Mouse (Mus musculus) lung, adult 2 months (tissue): ENCODE measurements at regions not wholly inside any gene's neighbourhood (a gene's known extent, or its start where the extent isn't known, plus 50 kb on each side); places are given as distances from the start of the nearest gene placed in this dataset.

Experiments used
- DNase-seq: peaks from one replicate; pipeline ENCODE4 v3.0.0; 2022
- H3K4me1 ChIP-seq: fragments of 200-500 bp; 2 replicates; pipeline ENCODE4 v1.6.1; 2011; ENCODE audit warnings: low read length; ENCODE audit not compliant: control insufficient read depth, insufficient read depth
- H3K4me3 ChIP-seq: fragments of 200-500 bp; replicated peaks from 2 replicates; pipeline ENCODE3; 2011; ENCODE audit warnings: low read depth, mild to moderate bottlenecking, control low read depth, low read length; ENCODE audit errors: extremely low read depth
- CTCF ChIP-seq: fragments of 200-500 bp; IDR thresholded peaks from 2 replicates; pipeline ENCODE4 v1.5.1; 2011; ENCODE audit warnings: mild to moderate bottlenecking, low read length, control low read depth; ENCODE audit not compliant: insufficient read depth
- POLR2A ChIP-seq: fragments of 200-500 bp; IDR thresholded peaks from 2 replicates; pipeline ENCODE4 v1.6.1; 2011; ENCODE audit warnings: low read depth, mild to moderate bottlenecking, control low read depth, low read length, borderline replicate concordance; ENCODE audit errors: extremely low read depth
- WGBS: fragments of 180-500 bp; shearing (Covaris S2); methylation state at CpG from one replicate; pipeline ENCODE4 v1.1.7; 2018; 5-methylcytosine and 5-hydroxymethylcytosine counted together

DNA sequence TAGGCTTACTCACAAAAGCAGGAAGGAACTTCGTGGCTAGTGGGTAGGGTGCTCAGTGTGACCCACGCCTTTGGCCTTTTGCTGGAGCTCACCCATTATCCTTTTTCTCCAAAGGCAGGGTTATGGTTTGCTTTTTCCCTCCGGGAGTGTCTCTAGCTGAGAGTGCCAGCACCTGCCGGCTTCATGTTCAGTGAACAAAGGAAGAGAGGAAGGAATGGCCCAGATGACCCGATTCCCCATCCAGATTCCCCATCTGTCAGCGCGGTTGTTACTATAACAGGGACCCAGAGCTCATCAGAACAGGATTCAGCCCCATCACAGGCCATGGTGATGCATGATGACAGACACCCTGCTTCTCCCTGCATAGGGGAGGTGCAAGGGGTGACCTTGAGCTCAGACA, 435.7 kb upstream of the Fam19a5 start:
- 66% methylated on average over 7 of the region's 7 CpGs for WGBS

DNA sequence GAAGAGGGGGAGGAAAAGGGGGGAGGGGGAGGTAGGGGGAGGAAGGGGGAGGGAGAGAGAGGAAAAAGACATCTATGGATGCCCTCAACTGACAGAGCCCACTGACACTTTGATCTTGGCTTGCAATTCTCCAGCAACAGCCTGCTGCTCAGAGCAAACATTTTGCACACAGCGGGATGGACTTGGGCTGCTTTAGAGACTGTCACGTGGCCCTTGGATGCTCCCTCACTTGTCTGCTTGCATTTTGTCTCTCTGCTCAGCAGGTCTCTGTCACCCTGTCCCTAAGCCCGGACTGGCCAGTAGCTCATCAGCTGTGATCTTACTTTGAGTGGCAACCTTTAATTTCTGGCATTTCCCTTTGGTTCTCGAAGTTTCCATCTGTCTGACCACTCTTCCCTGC, 421.4 kb upstream of the Fam19a5 start:
- Histone ChIP-seq H3K4me3 (no peak overlapping the region), H3K4me1 (no peaks in the 10 kb centered on the region)
- no peak for DNase-seq
- WGBS = 22% methylated on average over 4 of the region's 4 CpGs
- TF ChIP-seq CTCF (no peak), POLR2A (no peak)

More for the DNA sequence above, 435.7 kb upstream of the Fam19a5 start:
- DNase-seq = no peak
- Histone ChIP-seq H3K4me3 (no peak overlapping the region), H3K4me1 (no peaks in the 10 kb centered on the region)
- TF ChIP-seq POLR2A (no peak), CTCF (no peak)

DNA sequence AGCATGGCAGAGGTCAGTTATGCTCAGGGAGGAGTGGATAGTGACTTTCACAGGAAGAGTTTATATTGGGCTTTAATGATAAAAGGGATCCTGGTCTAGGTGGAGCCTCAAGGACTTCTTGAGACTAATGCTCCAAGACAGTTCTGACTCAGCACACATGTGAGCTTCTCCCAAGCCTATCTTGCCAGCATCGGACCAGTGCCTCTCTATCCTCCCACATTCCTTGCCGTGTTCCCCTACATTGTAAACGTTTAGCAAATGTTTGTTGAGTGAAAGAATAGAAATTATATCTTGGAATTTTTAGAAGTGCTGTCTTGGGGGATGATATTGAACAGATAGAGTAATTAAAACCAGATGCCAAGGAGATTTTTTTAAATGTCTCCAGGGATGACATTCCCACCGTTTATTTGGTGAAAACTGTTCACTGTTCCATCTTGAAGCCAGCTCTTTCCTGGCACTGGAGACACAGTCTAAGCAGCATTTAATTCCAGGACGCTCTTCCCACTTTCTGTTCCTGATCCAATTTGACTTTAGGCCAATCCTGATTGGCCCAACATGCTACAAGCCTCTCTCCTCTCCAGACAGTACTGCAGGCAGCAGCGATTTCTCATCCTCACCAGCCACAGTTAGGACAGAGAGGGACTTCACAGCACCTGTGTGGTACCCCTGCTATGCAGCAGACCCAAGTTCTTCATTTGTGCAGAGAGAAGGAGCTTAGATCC, 418.5 kb upstream of the Fam19a5 start:
- 54% methylated on average over 6 of the region's 6 CpGs for WGBS
- Histone ChIP-seq H3K4me1 (no peaks in the 10 kb centered on the region), H3K4me3 (no peak overlapping the region)
- TF ChIP-seq POLR2A = no peak
- no peak for TF ChIP-seq CTCF
- DNase-seq = no peak

DNA sequence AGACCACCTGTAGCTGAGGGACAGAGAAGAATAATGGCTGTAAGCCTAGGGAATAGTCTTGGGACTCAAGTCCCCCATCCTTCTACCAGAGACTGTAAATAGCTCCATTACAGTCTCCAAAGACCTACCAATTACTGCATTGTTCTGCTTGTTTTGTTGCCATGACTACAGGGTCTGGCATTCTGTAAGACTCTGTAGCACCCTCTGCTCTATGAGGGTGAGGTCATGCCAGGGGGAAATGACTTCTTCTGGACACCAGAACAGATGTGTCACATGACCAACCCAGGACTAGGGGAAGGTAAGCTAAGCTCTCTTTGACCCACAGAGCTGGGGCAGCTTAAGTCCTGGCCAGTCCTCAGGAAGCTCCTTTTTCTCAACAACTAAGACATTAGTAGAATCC, 405.2 kb upstream of the Fam19a5 start:
- no peak for DNase-seq
- TF ChIP-seq POLR2A = no peak
- TF ChIP-seq CTCF = no peak
- Histone ChIP-seq H3K4me3 (no peak overlapping the region), H3K4me1 (no peaks in the 10 kb centered on the region)

DNA sequence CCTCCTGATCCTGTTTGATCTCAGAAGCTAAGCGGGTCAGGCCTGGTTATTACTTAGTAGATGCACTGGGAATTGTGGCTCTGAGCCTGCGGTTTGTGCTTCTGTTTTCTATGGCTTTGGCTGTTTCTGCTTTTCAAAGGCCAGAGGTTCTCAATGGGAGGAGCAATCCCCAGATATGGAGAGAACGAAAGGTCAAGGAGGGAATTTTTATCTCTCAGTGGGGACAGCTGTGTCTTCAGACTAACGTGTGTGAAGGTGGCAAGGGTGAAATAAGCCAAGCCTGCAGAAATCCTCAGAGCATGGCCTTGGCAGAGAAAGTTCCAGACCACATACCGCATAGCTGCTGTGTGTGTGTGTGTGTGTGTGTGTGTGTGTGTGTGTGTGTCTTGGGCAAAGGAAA, 375.0 kb upstream of the Fam19a5 start:
- 56% methylated on average over 5 of the region's 5 CpGs for WGBS
- no peak overlapping the region for H3K4me3 ChIP-seq
- TF ChIP-seq CTCF (no peak), POLR2A (no peak)
- no peaks in the 10 kb centered on the region for H3K4me1 ChIP-seq
- no peak for DNase-seq

DNA sequence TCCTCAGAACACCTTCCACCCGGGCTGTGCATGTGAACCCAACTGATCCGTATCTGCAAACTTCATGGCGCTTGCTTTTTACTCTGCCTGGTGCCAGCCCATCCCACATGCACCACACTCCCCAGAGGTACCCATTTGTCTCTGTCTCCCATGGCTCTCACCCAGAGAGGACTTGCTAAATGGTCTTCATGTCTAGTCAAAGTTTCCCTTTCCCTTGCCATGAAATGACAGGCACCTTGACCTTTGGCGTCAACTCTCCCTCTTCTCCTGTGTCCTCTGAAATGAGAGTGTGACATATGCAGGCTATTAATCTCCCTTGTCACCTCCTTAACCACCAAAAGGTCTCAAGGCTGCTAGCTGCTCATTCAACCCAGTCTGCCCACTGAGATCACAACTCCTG, 373.2 kb upstream of the Fam19a5 start:
- no peak for DNase-seq
- no peaks in the 10 kb centered on the region for H3K4me1 ChIP-seq
- H3K4me3 ChIP-seq = no peak overlapping the region
- no peak for TF ChIP-seq POLR2A
- no peak for TF ChIP-seq CTCF
- WGBS = 50% methylated on average over 4 of the region's 4 CpGs

DNA sequence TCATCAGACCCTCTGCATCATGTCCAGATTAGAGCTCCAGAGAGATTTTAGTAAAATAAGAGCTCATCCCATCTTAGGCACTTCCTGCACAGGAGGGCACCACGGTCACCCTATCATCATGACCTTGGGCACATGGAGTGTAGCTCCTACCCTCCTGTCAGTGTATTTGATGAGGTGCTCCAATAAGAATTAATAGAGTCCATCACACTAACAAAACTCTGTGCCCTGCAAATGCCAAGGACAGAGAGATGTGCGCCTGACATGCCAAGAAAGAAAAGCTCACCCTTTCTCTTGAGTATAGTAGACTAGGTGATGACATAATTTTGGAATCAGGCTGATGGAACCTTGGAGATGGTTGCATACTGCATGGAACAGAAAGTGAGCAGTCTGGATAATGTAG, 371.0 kb upstream of the Fam19a5 start:
- Histone ChIP-seq H3K4me1 (no peaks in the 10 kb centered on the region), H3K4me3 (no peak overlapping the region)
- TF ChIP-seq POLR2A (no peak), CTCF (no peak)
- WGBS = 86% methylated on average over 2 of the region's 2 CpGs
- DNase-seq = no peak

DNA sequence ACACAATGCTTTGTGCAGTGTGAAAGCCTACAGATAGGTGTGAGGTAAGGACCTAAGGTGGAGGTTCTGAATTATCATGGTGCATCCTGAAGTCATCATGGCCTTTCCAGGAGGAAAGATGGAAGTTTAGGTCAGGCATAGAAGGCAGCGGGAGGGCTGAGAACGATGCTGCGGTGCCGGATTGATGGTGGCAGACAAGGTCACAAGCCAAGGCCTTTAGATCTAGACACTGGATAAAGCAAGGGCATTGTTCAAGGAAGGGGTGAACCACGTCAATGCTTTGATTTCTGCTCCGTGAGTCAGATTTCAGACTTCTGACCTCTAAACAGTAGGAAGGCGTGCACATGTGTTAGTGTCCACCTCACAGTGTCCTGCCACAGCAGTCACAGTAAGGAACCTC, 365.5 kb upstream of the Fam19a5 start:
- WGBS = 78% methylated on average over 7 of the region's 7 CpGs
- no peak for DNase-seq
- Histone ChIP-seq H3K4me3 (no peak overlapping the region), H3K4me1 (no peaks in the 10 kb centered on the region)
- no peak for TF ChIP-seq CTCF
- TF ChIP-seq POLR2A = no peak

DNA sequence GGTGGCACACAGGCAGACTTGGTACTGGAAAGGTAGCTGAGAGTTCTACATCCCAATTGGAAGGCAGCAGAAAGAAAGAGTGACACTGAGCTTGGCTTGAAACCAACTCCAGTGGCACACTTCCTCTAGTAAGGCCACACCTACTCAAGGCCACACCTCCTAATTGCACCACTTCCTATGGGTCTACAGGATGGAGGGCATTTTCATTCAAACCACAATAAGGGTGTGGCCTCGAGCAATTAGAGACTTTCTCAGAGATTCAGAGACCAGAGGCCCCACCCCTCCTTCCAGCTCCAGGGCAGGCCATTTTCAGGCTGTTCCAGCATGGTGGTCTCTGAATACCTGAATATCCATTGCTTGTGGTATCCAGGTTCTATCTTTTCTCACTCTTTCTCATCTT, 363.3 kb upstream of the Fam19a5 start:
- 50% methylated on average over 1 of the region's 1 CpGs for WGBS
- TF ChIP-seq CTCF (no peak), POLR2A (no peak)
- H3K4me1 ChIP-seq = no peaks in the 10 kb centered on the region
- no peak overlapping the region for H3K4me3 ChIP-seq
- DNase-seq = no peak

DNA sequence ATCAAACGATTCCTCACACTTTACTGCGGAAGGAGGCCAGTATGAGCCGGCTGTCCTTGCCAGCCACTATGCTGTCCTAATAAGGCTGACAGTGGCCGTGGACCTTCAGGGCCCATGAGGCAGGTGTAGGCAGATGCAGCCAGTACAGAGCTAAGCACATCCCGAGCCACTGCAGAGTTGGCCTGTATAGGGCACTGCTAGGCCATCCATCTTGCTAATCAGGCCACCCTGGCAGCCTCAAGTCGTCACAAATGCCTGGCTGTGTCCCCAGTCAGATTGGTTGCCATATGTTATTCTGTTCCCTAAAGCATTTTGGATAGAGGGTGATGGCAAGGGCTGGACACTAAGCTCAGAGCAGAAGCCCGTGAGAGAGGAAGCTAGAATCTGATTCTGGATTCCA, 359.9 kb upstream of the Fam19a5 start:
- TF ChIP-seq POLR2A (no peak), CTCF (no peak)
- WGBS = 60% methylated on average over 7 of the region's 7 CpGs
- Histone ChIP-seq H3K4me1 (no peaks in the 10 kb centered on the region), H3K4me3 (no peak overlapping the region)
- no peak for DNase-seq
